In genomic region chr6:55358731-55359143, GRCm38 (mm10) we compare ENCODE assay signal across 8 mouse cellular contexts. TPM values are rescaled to one million over a fixed set of nuclear protein-coding genes. Genes with fewer than 3 reads are reported as not detected.
DNase-seq lines count a peak whose midpoint lies in the region; ATAC-seq and TF ChIP-seq lines count a peak whose summit lies in the region.

No protein-coding gene starts in this region.

- no peak overlapping the region for H3K27ac ChIP-seq in heart, adult 2 months
- no peak overlapping the region for H3K27ac ChIP-seq in heart, embryonic 11.5 days (ENCODE audit: low read depth, low read length)
- no peak overlapping the region for H3K27ac ChIP-seq in liver, adult 2 months (replicated peaks; ENCODE audit: insufficient read depth, low read depth, low read length)

- intact Hi-C loops in heart, adult 2 months (cut with DNase I): loop anchor here (10.0 kb wide), 1 partner anchor 64 kb away; no protein-coding TSS in a partner anchor

- TF ChIP-seq CTCF in heart, adult 2 months (IDR thresholded peaks at IDR 0.05): peak; percentile 87
- TF ChIP-seq CTCF in liver, adult 2 months (IDR thresholded peaks at IDR 0.05; ENCODE audit: low read depth, low read length): peak; percentile 51; the same call in 1 of the 2 replicates

- 38% methylated on average over 2 of the region's 2 CpGs for WGBS in heart, adult 2 months
- WGBS in heart, embryonic 11.5 days (ENCODE audit: insufficient replicate concordance): 36% methylated on average over 2 of the region's 2 CpGs
- WGBS in liver, adult 2 months: 37% methylated on average over 2 of the region's 2 CpGs

- H3K9ac ChIP-seq in heart, adult 2 months (ENCODE audit: low read depth, low read length): no peak overlapping the region
- no peak overlapping the region for H3K9ac ChIP-seq in heart, embryonic 11.5 days (ENCODE audit: low read depth, low read length)
- H3K9ac ChIP-seq in liver, adult 2 months (ENCODE audit: low read depth, low read length): no peak overlapping the region

- no peaks in the 10 kb centered on the region for H3K36me3 ChIP-seq in heart, adult 2 months (ENCODE audit: control insufficient read depth, insufficient read depth, low read length)
- no peaks in the 10 kb centered on the region for H3K36me3 ChIP-seq in heart, embryonic 11.5 days (ENCODE audit: control insufficient read depth, insufficient read depth, low read length)
- H3K36me3 ChIP-seq in liver, adult 2 months (ENCODE audit: control insufficient read depth, insufficient read depth, low read length): no peaks in the 10 kb centered on the region

- H3K4me1 ChIP-seq in heart, adult 2 months (ENCODE audit: control insufficient read depth, insufficient read depth, low read length): peaks cover 17% of the 10 kb centered on the region
- no peaks in the 10 kb centered on the region for H3K4me1 ChIP-seq in heart, embryonic 11.5 days (ENCODE audit: control insufficient read depth, insufficient read depth, low read length)
- H3K4me1 ChIP-seq in liver, adult 2 months (ENCODE audit: control insufficient read depth, insufficient read depth, low read length): 0 out of 2 replicates have a peak, but pooled peaks cover 2% of the 10 kb centered on the region

- no peak overlapping the region for H3K4me3 ChIP-seq in heart, adult 2 months
- H3K4me3 ChIP-seq in heart, embryonic 11.5 days (ENCODE audit: low read depth, low read length): no peak overlapping the region
- H3K4me3 ChIP-seq in liver, adult 2 months (ENCODE audit: insufficient read depth, low read depth, low read length): no peak overlapping the region

- no peaks in the 10 kb centered on the region for H3K9me3 ChIP-seq in heart, embryonic 11.5 days (replicated peaks; ENCODE audit: control insufficient read depth, low read length)

- TF ChIP-seq POLR2A in heart, adult 2 months (IDR thresholded peaks at IDR 0.05; ENCODE audit: insufficient read depth, low read depth, low read length): no peak
- TF ChIP-seq POLR2A in liver, adult 2 months (IDR thresholded peaks at IDR 0.05; ENCODE audit: extremely low read depth, insufficient read depth, low read length): no peak

- H3K27me3 ChIP-seq in heart, adult 2 months (ENCODE audit: control insufficient read depth, insufficient read depth, low read length): no peaks in the 10 kb centered on the region
- peaks cover 4% of the 10 kb centered on the region for H3K27me3 ChIP-seq in heart, embryonic 11.5 days (ENCODE audit: control insufficient read depth, insufficient read depth, low read length)
- H3K27me3 ChIP-seq in liver, adult 2 months (ENCODE audit: control insufficient read depth, insufficient read depth, low read length): no peaks in the 10 kb centered on the region

- no peaks in the 10 kb centered on the region for H3K79me2 ChIP-seq in heart, adult 2 months (replicated peaks; ENCODE audit: control insufficient read depth, insufficient read depth, low read length)
- H3K79me2 ChIP-seq in liver, adult 2 months (ENCODE audit: control insufficient read depth, insufficient read depth, low read length): no peaks in the 10 kb centered on the region

- no peak overlapping the region for H3K4me2 ChIP-seq in heart, embryonic 11.5 days

- DNase-seq in heart, adult 2 months: no peak
- peak; percentile 7 to 9 for DNase-seq in B cell, adult 2 months
- DNase-seq in c-Kit-positive CD71-positive TER-119-negative erythroid progenitor cells, embryonic 14.5 days (ENCODE audit: low read depth): peak; percentile 84
- DNase-seq in liver, adult 2 months (ENCODE audit: extremely low read depth, low read depth, low spot score): peak; percentile 24
- peak; percentile 2 for DNase-seq in telencephalon, adult 2 months (ENCODE audit: low read depth, low spot score)
- DNase-seq in kidney, postnatal 36 days: no peak
- no peak for DNase-seq in cerebellum, adult 11 months

- ATAC-seq in heart, embryonic 11.5 days (replicated peaks; ENCODE audit: insufficient number of reproducible peaks, low FRiP score, low TSS enrichment): no peak

- no peak for TF ChIP-seq EP300 in heart, adult 2 months (IDR thresholded peaks at IDR 0.05; ENCODE audit: insufficient read depth, low read depth, low read length)

RNA-seq across cellular contexts. Expression of gene Ghrhr, which starts 17.4 kb away (rescaled TPM):
- total RNA-seq in heart, adult 2 months (2021): not detected
- not detected in 2 replicates for polyA plus RNA-seq in heart, adult 2 months (2012; rRNA removed)
- polyA plus RNA-seq in heart, embryonic 11.5 days (2014; fragmentation: Nextera tagmentation; extraction: Ambion mirVana): not detected in 2 replicates
- total RNA-seq in liver, adult 2 months (2014; rRNA removed): 0.09 TPM in 1 of 2 replicates, not detected in the other
- 0.09 TPM in 1 of 2 replicates, not detected in the other for polyA plus RNA-seq in liver, adult 2 months (2012; rRNA removed)

RNA-seq across cellular contexts. Expression of gene Aqp1, which starts 22.5 kb away (rescaled TPM):
- 100 to 1,000 TPM; 377 to 449 TPM for total RNA-seq in heart, adult 2 months (2021)
- polyA plus RNA-seq in heart, adult 2 months (2012; rRNA removed): 433 and 638 TPM in 2 replicates
- polyA plus RNA-seq in heart, embryonic 11.5 days (2014; fragmentation: Nextera tagmentation; extraction: Ambion mirVana): 2.1 and 3.7 TPM in 2 replicates
- 78.1 and 91.4 TPM in 2 replicates for total RNA-seq in liver, adult 2 months (2014; rRNA removed)
- 78.3 and 88.6 TPM in 2 replicates for polyA plus RNA-seq in liver, adult 2 months (2012; rRNA removed)

Comparison
In these comparisons a context has a peak if more than half of its experiments do, and no peak if none do; other contexts are left out.
1. RNA of gene Aqp1, which starts 22.5 kb away (polyA plus RNA-seq): 433 to 638 TPM in heart, adult 2 months and 78.3 to 88.6 TPM in liver, adult 2 months; 2.1 to 3.7 TPM in heart, embryonic 11.5 days; every median in the first group is over 10 times any median in the second.
2. DNase-seq: peak in B cell, adult 2 months (2 of 2), c-Kit-positive CD71-positive TER-119-negative erythroid progenitor cells, embryonic 14.5 days (single experiment), liver, adult 2 months (single experiment) and telencephalon, adult 2 months (single experiment); none in heart, adult 2 months (0 of 2), kidney, postnatal 36 days (0 of 2) and cerebellum, adult 11 months (single experiment).